Mouse (Mus musculus) ES-Bruce4 (cell line): ENCODE results near the gene Tcfl5. TPM values are rescaled to one million over a fixed set of nuclear protein-coding genes. Genes with fewer than 3 reads are reported as not detected.

Experiments used
- H3K27ac ChIP-seq: 2 replicates; pipeline ENCODE4 v1.5.1; 2012; ENCODE audit warnings: low read length, inconsistent platforms; ENCODE audit not compliant: insufficient read depth
- H3K27me3 ChIP-seq: 2 replicates; pipeline ENCODE4 v1.6.1; 2012; ENCODE audit warnings: mild to moderate bottlenecking, low read length, inconsistent platforms; ENCODE audit not compliant: control insufficient read depth, poor library complexity, insufficient read depth, severe bottlenecking
- H3K36me3 ChIP-seq: 2 replicates; pipeline ENCODE4 v1.6.1; 2012; ENCODE audit warnings: inconsistent platforms, mild to moderate bottlenecking, low read length, moderate library complexity; ENCODE audit not compliant: control insufficient read depth, poor library complexity, insufficient read depth, severe bottlenecking
- H3K4me1 ChIP-seq: one replicate; pipeline ENCODE4 v1.8.1; 2011; ENCODE audit warnings: low read length; ENCODE audit not compliant: control insufficient read depth, insufficient read depth
- H3K4me3 ChIP-seq: 2 replicates; pipeline ENCODE4 v1.5.1; 2011; ENCODE audit warnings: low read depth, mild to moderate bottlenecking, low read length
- H3K9ac ChIP-seq: 2 replicates; pipeline ENCODE4 v1.6.1; 2012; ENCODE audit warnings: low read depth, mild to moderate bottlenecking, inconsistent platforms; ENCODE audit not compliant: poor library complexity, severe bottlenecking
- H3K9me3 ChIP-seq: replicated peaks from 2 replicates; pipeline ENCODE4 v1.6.1; 2012; ENCODE audit warnings: mild to moderate bottlenecking, low read length, inconsistent platforms; ENCODE audit not compliant: control insufficient read depth, poor library complexity, insufficient read depth, severe bottlenecking
- CTCF ChIP-seq: IDR thresholded peaks from one replicate; pipeline ENCODE4 v1.8.1; 2011; ENCODE audit warnings: low read depth, low read length
- EP300 ChIP-seq: IDR thresholded peaks from 2 replicates; pipeline ENCODE4 v1.6.1; 2011; ENCODE audit warnings: low read depth, low read length; ENCODE audit not compliant: insufficient read depth
- POLR2A ChIP-seq: IDR thresholded peaks from one replicate; pipeline ENCODE4 v1.8.1; 2011; ENCODE audit warnings: low read length; ENCODE audit not compliant: insufficient read depth
- polyA plus RNA-seq: library from polyadenylated mRNA; stranded (reverse); fragments of >200 nt; gene quantifications from 2 replicates; pipeline ENCODE4 v1.2.4, GENCODE M21; 2011; ENCODE audit warnings: low read depth; ENCODE audit not compliant: missing spikeins, insufficient read depth, insufficient read length

Gene Tcfl5
- polyA plus RNA-seq, 1 experiment = 37.5 TPM

DNA sequence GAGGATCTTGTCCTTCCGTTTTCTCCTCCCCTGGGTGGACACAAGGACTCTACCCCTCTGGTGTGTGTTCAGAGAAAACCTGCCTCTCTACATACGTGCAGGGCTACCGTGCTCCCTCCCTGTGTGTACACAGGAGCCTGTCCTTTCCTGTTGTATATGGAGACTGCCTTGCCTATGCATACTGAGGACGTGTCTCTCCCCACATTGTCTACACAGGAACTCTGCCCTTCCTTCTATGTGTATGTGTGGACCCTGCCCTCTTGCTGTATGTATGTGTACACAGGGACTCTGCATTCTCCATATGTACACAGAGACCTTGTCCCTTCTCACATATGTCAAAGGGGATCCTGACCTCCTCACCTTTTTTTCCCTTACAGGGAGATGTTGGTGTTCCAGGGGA is 32.2 kb downstream of the Tcfl5 start:
- TF ChIP-seq EP300 (no peak), CTCF (no peak), POLR2A (no peak)
- Histone ChIP-seq H3K36me3 (no peaks in the 10 kb centered on the region), H3K9me3 (no peaks in the 10 kb centered on the region), H3K4me3 (no peak overlapping the region), H3K27me3 (no peaks in the 10 kb centered on the region), H3K27ac (no peak overlapping the region), H3K9ac (no peak overlapping the region), H3K4me1 (no peaks in the 10 kb centered on the region)

DNA sequence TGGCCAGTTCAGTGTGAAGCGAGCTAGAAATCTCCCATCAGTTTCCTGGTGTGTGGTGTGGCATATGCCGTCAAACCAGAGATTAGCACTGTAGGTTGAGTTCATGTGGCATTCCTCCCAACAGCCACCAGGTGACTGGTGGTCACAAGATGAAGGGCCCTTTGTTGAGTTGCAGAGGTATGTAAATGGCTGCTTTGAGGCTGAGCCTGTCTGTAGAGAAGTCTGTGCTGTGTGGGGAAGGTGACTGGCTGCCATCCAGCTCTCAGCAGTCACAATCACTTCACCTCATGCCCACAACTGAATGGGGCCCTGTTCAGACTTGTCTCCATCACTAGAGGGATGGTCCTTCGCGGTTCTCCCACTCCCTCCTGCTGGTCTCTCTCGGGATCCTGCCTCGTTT is 37.7 kb downstream of the Tcfl5 start:
- no peak overlapping the region for H3K4me3 ChIP-seq
- no peaks in the 10 kb centered on the region for H3K9me3 ChIP-seq
- TF ChIP-seq EP300 (no peak), POLR2A (no peak), CTCF (no peak)
- peaks cover 7% of the 10 kb centered on the region for H3K4me1 ChIP-seq
- no peaks in the 10 kb centered on the region for H3K36me3 ChIP-seq
- H3K27me3 ChIP-seq = no peaks in the 10 kb centered on the region
- no peak overlapping the region for H3K9ac ChIP-seq
- H3K27ac ChIP-seq = no peak overlapping the region

DNA sequence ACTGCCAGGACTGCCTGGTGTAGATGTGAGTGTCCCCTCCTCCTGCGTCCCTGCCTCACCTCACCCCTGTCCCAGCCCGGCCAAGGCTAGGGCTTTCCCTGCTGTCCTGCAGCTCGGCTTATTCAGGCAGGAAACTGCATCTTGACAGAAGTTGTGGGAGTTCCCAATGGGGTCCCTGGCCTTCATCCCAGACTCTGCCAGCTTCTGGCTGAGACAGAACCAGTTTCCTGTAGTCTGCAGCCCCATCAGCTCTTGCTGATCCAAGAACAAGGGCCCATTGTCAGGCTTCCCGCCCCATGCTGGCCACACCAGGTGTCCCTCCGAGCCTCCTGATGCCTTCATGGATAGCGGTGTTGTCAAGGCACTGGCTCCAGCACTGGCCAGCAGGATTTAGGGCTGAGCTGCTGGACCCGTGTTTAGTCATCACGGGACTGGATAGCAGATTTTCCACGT is 41.9 kb downstream of the Tcfl5 start:
- Histone ChIP-seq H3K36me3 (no peaks in the 10 kb centered on the region), H3K27me3 (no peaks in the 10 kb centered on the region), H3K9ac (no peak overlapping the region), H3K9me3 (no peaks in the 10 kb centered on the region), H3K27ac (no peak overlapping the region), H3K4me3 (no peak overlapping the region), H3K4me1 (peaks cover 8% of the 10 kb centered on the region)
- TF ChIP-seq CTCF = no peak
- TF ChIP-seq POLR2A = no peak
- TF ChIP-seq EP300 = no peak

DNA sequence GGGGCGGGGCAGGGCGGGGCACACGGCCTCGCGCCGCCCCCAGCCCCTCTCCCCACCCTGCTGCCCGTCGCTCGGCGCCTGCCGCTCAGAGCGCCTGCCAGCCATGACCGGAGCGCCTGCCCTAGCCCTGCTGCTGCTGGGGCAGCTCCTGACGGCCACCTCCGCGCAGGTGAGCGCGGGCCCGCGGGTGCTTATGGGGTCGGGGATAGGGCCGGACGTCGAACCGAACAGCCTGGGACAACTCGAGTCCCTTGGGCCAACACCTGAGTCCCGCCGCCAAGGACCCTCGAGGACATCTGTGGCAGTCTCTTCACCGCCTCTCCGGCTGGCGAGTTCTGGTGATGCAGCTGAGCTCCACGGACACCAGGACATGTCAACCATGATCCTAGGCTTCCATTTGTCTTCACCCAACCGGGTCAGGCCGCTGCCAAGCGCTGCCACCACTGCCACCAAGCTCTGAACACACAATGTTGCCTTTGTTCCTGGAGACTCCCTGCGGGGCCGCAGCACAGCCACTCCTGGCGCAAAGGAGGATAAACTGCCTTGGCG is 44.3 kb downstream of the Tcfl5 start:
- Histone ChIP-seq H3K4me3 (peak overlapping the region; percentile 57), H3K27ac (no peak overlapping the region), H3K9ac (peak overlapping the region; percentile 22; the same call in 1 of the 2 replicates), H3K4me1 (peaks cover 2% of the 10 kb centered on the region), H3K36me3 (0 out of 2 replicates have a peak, but pooled peaks cover 4% of the 10 kb centered on the region), H3K9me3 (no peaks in the 10 kb centered on the region), H3K27me3 (no peaks in the 10 kb centered on the region)
- TF ChIP-seq CTCF (no peak), EP300 (no peak), POLR2A (no peak)

DNA sequence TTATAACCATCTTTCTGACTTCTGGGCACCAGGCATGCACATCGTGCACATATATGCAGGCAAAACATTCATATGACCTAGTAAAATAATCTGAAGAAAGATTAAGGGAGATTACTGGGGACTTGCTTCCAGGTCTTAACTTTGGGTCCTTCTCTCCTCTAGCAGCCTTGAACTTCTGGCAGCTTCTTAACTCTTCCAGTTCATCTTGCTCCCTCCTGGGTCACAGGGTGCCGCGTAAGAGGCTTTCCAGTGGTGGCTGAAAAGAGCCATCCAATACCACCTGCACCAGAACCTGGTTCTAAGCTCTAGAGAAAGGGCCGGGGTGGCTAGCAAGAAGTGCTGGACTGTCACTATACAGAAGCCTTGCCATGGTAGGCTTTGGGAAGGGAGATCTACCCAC is 45.0 kb downstream of the Tcfl5 start, which contains the start of gene Col9a3:
Col9a3 (plus strand) TSS at position 301 of the 400 bp plus-strand sequence.
- H3K4me3 ChIP-seq = peak within 1 kb of the TSS; percentile 57
- TF ChIP-seq EP300 = no peak
- TF ChIP-seq POLR2A = no peak
- no peak for TF ChIP-seq CTCF
- no peak within 1 kb of the TSS for H3K27ac ChIP-seq
- H3K4me1 ChIP-seq = peaks cover 2% of the 10 kb centered on the region
- H3K9ac ChIP-seq = peak within 1 kb of the TSS; percentile 22; the same call in 1 of the 2 replicates
- H3K27me3 ChIP-seq = no peaks in the 10 kb centered on the region
- H3K9me3 ChIP-seq = no peaks in the 10 kb centered on the region
- 0 out of 2 replicates have a peak, but pooled peaks cover 5% of the 10 kb centered on the region for H3K36me3 ChIP-seq

DNA sequence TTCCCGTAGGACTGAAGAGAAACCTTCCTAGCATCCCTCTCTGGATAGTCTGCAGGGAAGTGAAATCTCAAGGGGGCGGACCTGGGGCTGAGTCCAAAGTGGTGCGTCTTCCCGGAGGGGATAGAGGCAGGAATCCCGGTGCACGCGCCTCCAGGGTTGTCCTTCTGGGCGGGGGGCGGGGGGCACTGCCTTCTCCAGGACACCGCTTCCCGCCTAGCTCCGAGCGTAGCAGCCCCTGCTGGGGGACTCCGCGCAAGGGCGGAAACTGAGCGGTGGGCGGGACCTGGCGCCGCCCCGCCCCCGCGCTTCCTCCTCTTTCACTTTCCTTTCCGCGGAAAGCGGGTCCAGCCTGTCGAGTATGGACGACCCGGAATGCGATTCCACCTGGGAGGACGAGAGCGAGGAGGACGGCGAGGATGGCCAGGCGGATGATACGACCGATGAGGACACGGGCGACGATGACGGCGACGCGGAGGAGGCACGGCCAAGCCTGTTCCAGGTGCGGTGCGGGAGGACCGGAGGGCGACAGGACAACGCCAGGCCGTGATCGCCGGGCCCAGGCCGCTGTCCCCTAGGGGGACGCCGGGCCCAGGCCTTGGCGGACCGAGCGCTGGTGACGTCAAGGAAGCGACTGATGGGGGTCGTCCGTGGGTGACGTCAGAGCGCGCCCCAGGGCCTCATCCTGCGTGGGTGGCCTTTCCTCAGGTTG is 53.2 kb downstream of the Tcfl5 start, which contains the start of gene Ogfr:
Ogfr (plus strand) TSS at position 123 of the 709 bp plus-strand sequence.
- Histone ChIP-seq H3K36me3 (peaks cover 18% of the 10 kb centered on the region), H3K27ac (no peak within 1 kb of the TSS), H3K4me3 (peak within 1 kb of the TSS; percentile 76), H3K9ac (peak within 1 kb of the TSS; percentile 34), H3K4me1 (no peaks in the 10 kb centered on the region), H3K9me3 (no peaks in the 10 kb centered on the region), H3K27me3 (no peaks in the 10 kb centered on the region)
- TF ChIP-seq CTCF (no peak), EP300 (no peak), POLR2A (no peak)
